ENCODE assay signal across 8 mouse cellular contexts in the genomic region with DNA sequence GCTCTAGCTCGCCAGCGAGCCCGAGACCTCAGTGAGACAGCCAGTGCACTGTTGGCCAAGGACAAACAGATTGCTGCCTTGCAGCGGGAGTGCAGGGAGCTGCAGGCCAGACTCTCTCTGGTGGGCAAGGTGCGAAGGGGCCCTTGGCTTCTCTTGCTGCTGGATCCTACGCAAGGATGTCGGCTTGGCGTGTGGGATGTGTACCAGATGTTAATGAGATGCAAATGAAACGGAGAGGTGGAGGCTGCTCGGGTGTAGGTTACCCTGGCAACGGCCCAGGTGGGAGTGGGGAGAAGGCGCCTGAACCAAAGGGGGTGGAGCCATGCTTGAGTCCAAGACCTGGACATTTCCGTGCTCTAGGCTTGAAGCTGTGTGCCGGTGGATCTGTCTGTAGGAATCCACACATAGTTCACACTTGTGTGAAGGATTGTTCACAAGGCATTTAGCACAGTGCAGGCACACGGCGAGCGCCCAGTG. TPM values are rescaled to one million over a fixed set of nuclear protein-coding genes. Genes with fewer than 3 reads are reported as not detected.
DNase-seq lines count a peak whose midpoint lies in the region; ATAC-seq and TF ChIP-seq lines count a peak whose summit lies in the region.

No protein-coding gene starts in this region.

- peak overlapping the region; percentile 40 for H3K4me3 ChIP-seq in heart, postnatal 0 days (ENCODE audit: low read depth, low read length)
- H3K4me3 ChIP-seq in bone marrow, adult 2 months (replicated peaks; ENCODE audit: control insufficient read depth, low read depth, low read length), result peak overlapping the region; percentile 50
- peak overlapping the region; percentile 68 for H3K4me3 ChIP-seq in forebrain, embryonic 15.5 days
- peak overlapping the region; percentile 57 for H3K4me3 ChIP-seq in kidney, embryonic 16.5 days (ENCODE audit: low read length)
- H3K4me3 ChIP-seq in liver, embryonic 11.5 days (ENCODE audit: low read depth, low read length), result peak overlapping the region; percentile 47

- H3K4me2 ChIP-seq in heart, postnatal 0 days (ENCODE audit: low read depth, low read length), result peak overlapping the region; percentile 64
- H3K4me2 ChIP-seq in forebrain, embryonic 15.5 days (replicated peaks), result peak overlapping the region; percentile 95
- peak overlapping the region; percentile 97 for H3K4me2 ChIP-seq in kidney, embryonic 16.5 days (replicated peaks; ENCODE audit: low read depth, low read length)
- H3K4me2 ChIP-seq in liver, embryonic 11.5 days, result peak overlapping the region; percentile 81

- no peak for ATAC-seq in heart, postnatal 0 days (ENCODE audit: insufficient read depth, low read depth)
- ATAC-seq in forebrain, embryonic 15.5 days (replicated peaks), result peak; percentile 9; the same call in 1 of the 2 replicates
- peak; percentile 72 for ATAC-seq in kidney, embryonic 16.5 days (ENCODE audit: low FRiP score, low TSS enrichment)
- ATAC-seq in liver, embryonic 11.5 days (replicated peaks; ENCODE audit: low FRiP score), result no peak

- no peaks in the 10 kb centered on the region for H3K36me3 ChIP-seq in heart, postnatal 0 days (replicated peaks; ENCODE audit: control insufficient read depth, insufficient read depth, low read length)
- H3K36me3 ChIP-seq in forebrain, embryonic 15.5 days, result 0 out of 2 replicates have a peak, but pooled peaks cover 3% of the 10 kb centered on the region
- no peaks in the 10 kb centered on the region for H3K36me3 ChIP-seq in kidney, embryonic 16.5 days (ENCODE audit: insufficient read depth, low read length)
- H3K36me3 ChIP-seq in liver, embryonic 11.5 days (ENCODE audit: control insufficient read depth, insufficient read depth, low read length), result no peaks in the 10 kb centered on the region

- TF ChIP-seq POLR2A in bone marrow, adult 2 months (IDR thresholded peaks at IDR 0.05; ENCODE audit: borderline replicate concordance, control insufficient read depth, low read depth, low read length), result no peak; the same call in 1 of the 2 replicates

- TF ChIP-seq CTCF in heart, postnatal 0 days (IDR thresholded peaks at IDR 0.05; ENCODE audit: low read depth), result no peak
- no peak for TF ChIP-seq CTCF in bone marrow, adult 2 months (IDR thresholded peaks at IDR 0.05; ENCODE audit: control insufficient read depth, insufficient read depth, low read length)

- 5% methylated on average over 17 of the region's 17 CpGs for WGBS in heart, postnatal 0 days
- WGBS in bone marrow, adult 2 months, result 24% methylated on average over 17 of the region's 17 CpGs
- under 1% methylated on average over 17 of the region's 17 CpGs for WGBS in forebrain, embryonic 15.5 days
- 2% methylated on average over 17 of the region's 17 CpGs for WGBS in kidney, embryonic 16.5 days
- WGBS in liver, embryonic 11.5 days, result 19% methylated on average over 17 of the region's 17 CpGs

- peaks cover 80% of the 10 kb centered on the region for H3K27me3 ChIP-seq in heart, postnatal 0 days (ENCODE audit: control insufficient read depth, insufficient read depth, low read length)
- H3K27me3 ChIP-seq in forebrain, embryonic 15.5 days, result no peaks in the 10 kb centered on the region; the same call in 1 of the 2 replicates
- H3K27me3 ChIP-seq in kidney, embryonic 16.5 days (ENCODE audit: insufficient read depth, low read length), result peaks cover 74% of the 10 kb centered on the region
- peaks cover 67% of the 10 kb centered on the region for H3K27me3 ChIP-seq in liver, embryonic 11.5 days (replicated peaks; ENCODE audit: control insufficient read depth, insufficient read depth, low read length)

- H3K9me3 ChIP-seq in heart, postnatal 0 days (replicated peaks; ENCODE audit: control insufficient read depth, low read length), result no peaks in the 10 kb centered on the region
- no peaks in the 10 kb centered on the region for H3K9me3 ChIP-seq in forebrain, embryonic 15.5 days
- no peaks in the 10 kb centered on the region for H3K9me3 ChIP-seq in kidney, embryonic 16.5 days (ENCODE audit: low read length)
- H3K9me3 ChIP-seq in liver, embryonic 11.5 days (ENCODE audit: control insufficient read depth, low read length), result no peaks in the 10 kb centered on the region

- H3K4me1 ChIP-seq in heart, postnatal 0 days (ENCODE audit: control insufficient read depth, insufficient read depth), result no peaks in the 10 kb centered on the region
- peaks cover 4% of the 10 kb centered on the region for H3K4me1 ChIP-seq in bone marrow, adult 2 months (ENCODE audit: control insufficient read depth, insufficient read depth, low read length)
- peaks cover 54% of the 10 kb centered on the region for H3K4me1 ChIP-seq in forebrain, embryonic 15.5 days
- H3K4me1 ChIP-seq in kidney, embryonic 16.5 days (ENCODE audit: insufficient read depth, low read length), result peaks cover 8% of the 10 kb centered on the region; the same call in 1 of the 2 replicates
- H3K4me1 ChIP-seq in liver, embryonic 11.5 days (replicated peaks; ENCODE audit: control insufficient read depth, insufficient read depth, low read length), result peaks cover 12% of the 10 kb centered on the region

- H3K27ac ChIP-seq in heart, postnatal 0 days (ENCODE audit: low read depth), result no peak overlapping the region
- H3K27ac ChIP-seq in bone marrow, adult 2 months (ENCODE audit: control insufficient read depth, insufficient read depth, low read depth, low read length, poor library complexity), result no peak overlapping the region
- peak overlapping the region; percentile 61 for H3K27ac ChIP-seq in forebrain, embryonic 15.5 days (replicated peaks)
- no peak overlapping the region for H3K27ac ChIP-seq in kidney, embryonic 16.5 days (ENCODE audit: low read length)
- H3K27ac ChIP-seq in liver, embryonic 11.5 days (ENCODE audit: low read depth, low read length), result no peak overlapping the region

- no peak for TF ChIP-seq EP300 in heart, postnatal 0 days (IDR thresholded peaks at IDR 0.05; ENCODE audit: low read depth)

- DNase-seq in heart, postnatal 0 days (ENCODE audit: low spot score), result no peak
- DNase-seq in heart, adult 9 months (ENCODE audit: low spot score in 2 of 2), result no peak
- DNase-seq in liver, embryonic 11.5 days (ENCODE audit: low spot score), result peak; percentile 69
- DNase-seq in right cerebral cortex, adult 2 months (ENCODE audit: low spot score in 2 of 2), result peak; percentile 85 to 90
- DNase-seq in urinary bladder, postnatal 36 days (ENCODE audit: low spot score in 2 of 2), result no peak

- H3K9ac ChIP-seq in heart, postnatal 0 days (replicated peaks; ENCODE audit: low read depth, low read length), result no peak overlapping the region
- H3K9ac ChIP-seq in forebrain, embryonic 15.5 days (replicated peaks), result peak overlapping the region; percentile 82
- peak overlapping the region; percentile 76 for H3K9ac ChIP-seq in kidney, embryonic 16.5 days (replicated peaks; ENCODE audit: low read length)
- H3K9ac ChIP-seq in liver, embryonic 11.5 days (ENCODE audit: low read depth, low read length), result peak overlapping the region; percentile 59

RNA-seq across cellular contexts. Expression of a gene that starts 3.2 kb away (rescaled TPM):
- total RNA-seq in heart, postnatal 0 days (2014; rRNA removed; ENCODE audit: low replicate concordance), result 1.6 TPM in 1 of 2 replicates, not detected in the other
- polyA plus RNA-seq in heart, postnatal 0 days (2015; fragmentation: Nextera tagmentation; extraction: Ambion mirVana), result 0.12 TPM in 1 of 2 replicates, not detected in the other
- 18.0 and 50.9 TPM in 2 replicates for polyA plus RNA-seq in bone marrow, adult 2 months (2011; ENCODE audit: insufficient read depth, insufficient read length, low replicate concordance, missing spikeins)
- polyA plus RNA-seq in forebrain, embryonic 15.5 days (2015; fragmentation: Nextera tagmentation; extraction: Ambion mirVana), result 30.3 and 31.8 TPM in 2 replicates
- 4.7 and 5.6 TPM in 2 replicates for polyA plus RNA-seq in kidney, embryonic 16.5 days (2015; fragmentation: Nextera tagmentation; extraction: Ambion mirVana)
- 7.7 and 9.3 TPM in 2 replicates for polyA plus RNA-seq in liver, embryonic 11.5 days (2014; fragmentation: Nextera tagmentation; extraction: Ambion mirVana)

RNA-seq across cellular contexts. Expression of a gene that starts 26.2 kb away (rescaled TPM):
- total RNA-seq in heart, postnatal 0 days (2014; rRNA removed; ENCODE audit: low replicate concordance), result 50.3 and 73.7 TPM in 2 replicates
- 101 and 104 TPM in 2 replicates for polyA plus RNA-seq in heart, postnatal 0 days (2015; fragmentation: Nextera tagmentation; extraction: Ambion mirVana)
- 38.9 and 127 TPM in 2 replicates for polyA plus RNA-seq in bone marrow, adult 2 months (2011; ENCODE audit: insufficient read depth, insufficient read length, low replicate concordance, missing spikeins)
- 160 and 164 TPM in 2 replicates for polyA plus RNA-seq in forebrain, embryonic 15.5 days (2015; fragmentation: Nextera tagmentation; extraction: Ambion mirVana)
- polyA plus RNA-seq in kidney, embryonic 16.5 days (2015; fragmentation: Nextera tagmentation; extraction: Ambion mirVana), result 156 and 161 TPM in 2 replicates
- 233 and 240 TPM in 2 replicates for polyA plus RNA-seq in liver, embryonic 11.5 days (2014; fragmentation: Nextera tagmentation; extraction: Ambion mirVana)

RNA-seq across cellular contexts. Expression of a gene that starts 29.8 kb away (rescaled TPM):
- 0.46 and 2.6 TPM in 2 replicates for total RNA-seq in heart, postnatal 0 days (2014; rRNA removed; ENCODE audit: low replicate concordance)
- 0.26 and 0.36 TPM in 2 replicates for polyA plus RNA-seq in heart, postnatal 0 days (2015; fragmentation: Nextera tagmentation; extraction: Ambion mirVana)
- 330 and 630 TPM in 2 replicates for polyA plus RNA-seq in bone marrow, adult 2 months (2011; ENCODE audit: insufficient read depth, insufficient read length, low replicate concordance, missing spikeins)
- polyA plus RNA-seq in forebrain, embryonic 15.5 days (2015; fragmentation: Nextera tagmentation; extraction: Ambion mirVana), result 0.18 and 0.27 TPM in 2 replicates
- polyA plus RNA-seq in kidney, embryonic 16.5 days (2015; fragmentation: Nextera tagmentation; extraction: Ambion mirVana), result 1.1 and 1.3 TPM in 2 replicates
- 190 and 206 TPM in 2 replicates for polyA plus RNA-seq in liver, embryonic 11.5 days (2014; fragmentation: Nextera tagmentation; extraction: Ambion mirVana)

Comparison
In these comparisons a context has a peak if more than half of its experiments do, and no peak if none do; other contexts are left out.
1. ATAC-seq: peak in forebrain, embryonic 15.5 days (single experiment) and kidney, embryonic 16.5 days (single experiment); none in heart, postnatal 0 days (single experiment) and liver, embryonic 11.5 days (single experiment).
2. DNase-seq: peak in liver, embryonic 11.5 days (single experiment) and right cerebral cortex, adult 2 months (2 of 2); none in heart, postnatal 0 days (single experiment), heart, adult 9 months (0 of 2) and urinary bladder, postnatal 36 days (0 of 2).
3. RNA of a gene that starts 29.8 kb away (polyA plus RNA-seq): 330 to 630 TPM in bone marrow, adult 2 months and 190 to 206 TPM in liver, embryonic 11.5 days; 1.1 to 1.3 TPM in kidney, embryonic 16.5 days, 0.26 to 0.36 TPM in heart, postnatal 0 days and 0.18 to 0.27 TPM in forebrain, embryonic 15.5 days; every median in the first group is over 10 times any median in the second.
4. Peak in every context shown above with its lines, with median percentiles within 50 percentile points of each other: H3K4me2 ChIP-seq and H3K4me3 ChIP-seq.